Mouse (Mus musculus): Measurements from ENCODE around the gene Plxnb2.

The Plxnb2 gene

GRCm38 (mm10) chr15:89148496-89149270 lies 31.9 kb downstream of the Plxnb2 start:
- DNase-seq: no peak

- DNase-seq: no peak
These were observed 32.7 kb downstream of the Plxnb2 start for GRCm38 (mm10) chr15:89147895-89148294.

- peak; percentile 65 for DNase-seq
These were observed 33.1 kb downstream of the Plxnb2 start for GRCm38 (mm10) chr15:89147456-89147855.

- DNase-seq: peak; percentile 77
These were observed 33.6 kb downstream of the Plxnb2 start for GRCm38 (mm10) chr15:89147024-89147423.

GRCm38 (mm10) chr15:89146537-89146936 lies 34.1 kb downstream of the Plxnb2 start:
- DNase-seq: peak; percentile 90

- DNase-seq: peak; percentile 66
These were observed 34.7 kb downstream of the Plxnb2 start for GRCm38 (mm10) chr15:89145813-89146350.

GRCm38 (mm10) chr15:89144965-89145364 lies 35.6 kb downstream of the Plxnb2 start:
- no peak for DNase-seq

- DNase-seq: no peak
These were observed 37.5 kb downstream of the Plxnb2 start for GRCm38 (mm10) chr15:89143134-89143533.

- DNase-seq: no peak
These were observed 38.7 kb downstream of the Plxnb2 start for GRCm38 (mm10) chr15:89141905-89142304.

GRCm38 (mm10) chr15:89141443-89141842 lies 39.1 kb downstream of the Plxnb2 start:
- DNase-seq: no peak

- DNase-seq: no peak
These were observed 39.8 kb downstream of the Plxnb2 start, which contains the start of gene Mapk12 for GRCm38 (mm10) chr15:89140659-89141252. Gene Mapk12, minus strand, starts transcription at chr15:89140703.

- peak; percentile 87 for DNase-seq
These were observed 40.4 kb downstream of the Plxnb2 start for GRCm38 (mm10) chr15:89140048-89140658.

GRCm38 (mm10) chr15:89138531-89138930 lies 42.1 kb downstream of the Plxnb2 start:
- peak; percentile 53 for DNase-seq

GRCm38 (mm10) chr15:89138046-89138405 lies 42.6 kb downstream of the Plxnb2 start:
- peak; percentile 74 for DNase-seq

GRCm38 (mm10) chr15:89137378-89138045 lies 43.1 kb downstream of the Plxnb2 start:
- peak; percentile 65 for DNase-seq

- peak; percentile 46 for DNase-seq
These were observed 44.0 kb downstream of the Plxnb2 start for GRCm38 (mm10) chr15:89136461-89137155.

- no peak for DNase-seq
These were observed 49.3 kb downstream of the Plxnb2 start for GRCm38 (mm10) chr15:89131316-89131715.

- no peak for DNase-seq
These were observed 50.3 kb downstream of the Plxnb2 start for GRCm38 (mm10) chr15:89130245-89130644.

GRCm38 (mm10) chr15:89128382-89129350 lies 51.9 kb downstream of the Plxnb2 start, which contains the start of gene Hdac10:
Gene Hdac10, minus strand, starts transcription at chr15:89128700.
- DNase-seq: peak; percentile 92

- DNase-seq: peak; percentile 61
These were observed 53.1 kb downstream of the Plxnb2 start for GRCm38 (mm10) chr15:89127364-89127940.

GRCm38 (mm10) chr15:89126622-89127021 lies 54.0 kb downstream of the Plxnb2 start:
- peak; percentile 56 for DNase-seq

All from cerebellum, adult 9-11 months (tissue).